Mouse (Mus musculus) ES-Bruce4 (cell line): ENCODE data around the gene Ccdc170.

Experiments used
- CTCF ChIP-seq: IDR thresholded peaks from one replicate; pipeline ENCODE4 v1.8.1; 2011; ENCODE audit warnings: low read depth, low read length
- EP300 ChIP-seq: IDR thresholded peaks from 2 replicates; pipeline ENCODE4 v1.6.1; 2011; ENCODE audit warnings: low read depth, low read length; ENCODE audit not compliant: insufficient read depth

DNA sequence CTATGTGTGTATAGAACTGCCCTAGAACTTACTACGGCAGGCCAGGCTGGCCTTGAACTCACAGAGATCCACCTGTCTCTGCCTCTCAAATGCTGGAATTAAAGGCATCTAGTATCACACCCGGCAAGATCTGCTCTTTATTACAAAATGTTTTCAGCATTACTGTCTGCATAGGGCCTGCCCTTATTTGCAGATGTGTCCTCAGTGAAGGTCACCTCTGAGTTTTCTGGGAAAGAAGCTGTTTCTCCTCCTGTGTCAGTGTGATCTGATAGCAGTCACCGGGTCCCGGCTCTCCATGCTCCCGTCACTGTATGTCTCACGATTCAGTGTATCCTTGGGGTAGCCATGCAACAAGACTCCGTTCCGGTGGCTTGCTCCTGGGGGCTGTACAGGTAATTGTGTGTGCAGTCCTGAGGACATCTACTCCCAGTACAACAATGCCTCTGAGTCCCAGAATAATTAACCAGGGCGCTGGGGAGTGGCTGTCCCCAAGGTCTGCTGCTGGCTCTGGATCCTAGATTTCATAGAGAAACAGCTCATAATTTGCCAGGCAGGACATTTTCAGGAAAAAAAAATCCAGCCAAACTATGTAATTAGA, 48.4 kb downstream of the Ccdc170 start:
- TF ChIP-seq EP300 (no peak), CTCF (no peak)
